Mouse (Mus musculus): ENCODE measurements around the gene Dlg2.

DNA sequence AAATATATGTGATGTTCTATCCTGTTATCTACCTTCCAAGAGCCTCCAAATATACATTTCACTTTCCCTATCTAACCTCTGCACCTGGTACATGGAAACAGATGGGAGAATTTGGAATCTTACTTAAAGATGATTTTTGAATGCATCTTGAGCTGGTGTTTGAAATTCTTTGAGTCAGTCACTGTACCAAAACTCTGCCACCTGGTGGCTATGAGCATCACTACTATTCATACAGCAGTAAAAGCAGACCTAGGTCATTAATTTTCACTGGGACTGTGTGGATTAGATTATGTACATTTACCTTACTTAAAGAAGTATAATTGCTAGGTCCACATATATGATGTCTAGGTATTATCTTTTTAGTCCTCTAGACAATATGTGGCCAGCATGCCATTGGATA, 1124.8 kb downstream of the Dlg2 start:
- TF ChIP-seq CTCF (IDR thresholded peaks at IDR 0.05; ENCODE audit: low read depth, low read length) (no peak), POLR2A (IDR thresholded peaks at IDR 0.05; ENCODE audit: insufficient read depth, low read length) (no peak)

All from ES-Bruce4 (cell line).